Mouse (Mus musculus) bone marrow, adult 2 months (tissue): ENCODE measurements around the gene Adad2. TPM values are rescaled to one million over a fixed set of nuclear protein-coding genes. Genes with fewer than 3 reads are reported as not detected.

Experiments
- H3K27ac ChIP-seq: fragments of 200-500 bp; 2 replicates; pipeline ENCODE4 v1.5.1; 2012; ENCODE audit warnings: low read depth, mild to moderate bottlenecking, control low read depth, inconsistent platforms, low read length; ENCODE audit not compliant: control insufficient read depth, poor library complexity, insufficient read depth
- H3K4me1 ChIP-seq: fragments of 200-500 bp; 2 replicates; pipeline ENCODE4 v1.6.1; 2011; ENCODE audit warnings: low read length; ENCODE audit not compliant: control insufficient read depth, insufficient read depth
- H3K4me3 ChIP-seq: fragments of 200-500 bp; replicated peaks from 2 replicates; pipeline ENCODE3; 2011; ENCODE audit warnings: mild to moderate bottlenecking, low read depth, low read length, control low read depth; ENCODE audit not compliant: control insufficient read depth
- CTCF ChIP-seq: fragments of 200-500 bp; IDR thresholded peaks from 2 replicates; pipeline ENCODE4 v1.5.1; 2011; ENCODE audit warnings: low read length, control low read depth; ENCODE audit not compliant: control insufficient read depth, insufficient read depth
- POLR2A ChIP-seq: fragments of 200-500 bp; IDR thresholded peaks from 2 replicates; pipeline ENCODE4 v1.6.1; 2011; ENCODE audit warnings: low read depth, mild to moderate bottlenecking, control low read depth, low read length, borderline replicate concordance; ENCODE audit not compliant: control insufficient read depth
- WGBS: fragments of 180-500 bp; shearing (Covaris S2); methylation state at CpG from one replicate; pipeline ENCODE4 v1.1.7; 2018; 5-methylcytosine and 5-hydroxymethylcytosine counted together
- polyA plus RNA-seq: library from polyadenylated mRNA; stranded (reverse); fragments of >200 nt; gene quantifications from 2 replicates; pipeline ENCODE4 v1.2.4, GENCODE M21; 2011; ENCODE audit warnings: low replicate concordance; ENCODE audit not compliant: missing spikeins, insufficient read depth, insufficient read length

Gene Adad2
- polyA plus RNA-seq: not detected in 2 replicates

DNA sequence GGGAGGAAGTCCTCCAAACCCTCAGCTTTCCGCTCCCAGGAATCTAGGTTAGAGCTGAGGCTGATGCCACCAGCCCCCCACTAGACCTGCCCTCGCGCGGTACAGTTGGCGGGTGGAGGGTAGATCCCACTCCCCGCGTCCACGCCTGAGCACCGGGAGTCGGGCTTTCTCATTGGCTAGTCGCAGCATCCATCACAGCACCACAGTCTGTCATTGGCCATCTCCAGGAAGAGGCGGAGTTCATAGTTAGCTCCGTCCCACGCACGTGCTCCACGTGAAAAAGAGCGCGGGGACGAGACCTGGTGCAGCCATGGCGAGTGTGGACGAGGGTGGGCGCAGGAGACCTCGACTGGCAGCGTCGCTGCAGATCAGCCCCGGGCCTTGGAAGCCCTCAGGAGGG lies at the start of gene Adad2:
TSS of gene Adad2 (plus strand) at position 277 of the 400 bp plus-strand sequence.
- H3K4me3 ChIP-seq: no peak within 1 kb of the TSS
- TF ChIP-seq POLR2A (no peak), CTCF (no peak)
- no peak within 1 kb of the TSS for H3K27ac ChIP-seq
- H3K4me1 ChIP-seq: no peaks in the 10 kb centered on the region
- WGBS: 80% methylated on average over 26 of the region's 26 CpGs

DNA sequence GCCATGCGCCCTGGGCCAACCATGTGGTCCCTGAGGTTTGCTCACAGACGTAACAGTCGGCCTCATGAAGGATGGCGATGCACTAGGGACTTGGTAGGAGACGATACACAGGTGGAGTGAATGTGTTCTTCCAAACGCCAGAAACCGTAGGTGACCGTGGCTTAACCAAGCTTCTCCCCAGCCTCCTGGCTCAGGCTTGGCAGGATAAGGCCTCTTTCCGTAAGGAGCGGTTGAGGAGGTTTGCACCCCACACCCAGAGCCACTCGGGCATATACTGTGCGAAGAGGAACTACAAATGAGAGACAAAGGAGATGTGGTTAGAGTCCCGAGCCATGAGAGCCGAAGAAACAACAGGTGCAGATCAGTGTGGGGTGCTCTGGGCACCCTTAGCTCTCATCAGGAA lies 48.7 kb upstream of the Adad2 start:
- Histone ChIP-seq H3K4me1 (no peaks in the 10 kb centered on the region; the same call in 1 of the 2 replicates), H3K27ac (peak overlapping the region; percentile 79), H3K4me3 (no peak overlapping the region)
- no peak for TF ChIP-seq POLR2A
- TF ChIP-seq CTCF: no peak
- 77% methylated on average over 14 of the region's 14 CpGs for WGBS

DNA sequence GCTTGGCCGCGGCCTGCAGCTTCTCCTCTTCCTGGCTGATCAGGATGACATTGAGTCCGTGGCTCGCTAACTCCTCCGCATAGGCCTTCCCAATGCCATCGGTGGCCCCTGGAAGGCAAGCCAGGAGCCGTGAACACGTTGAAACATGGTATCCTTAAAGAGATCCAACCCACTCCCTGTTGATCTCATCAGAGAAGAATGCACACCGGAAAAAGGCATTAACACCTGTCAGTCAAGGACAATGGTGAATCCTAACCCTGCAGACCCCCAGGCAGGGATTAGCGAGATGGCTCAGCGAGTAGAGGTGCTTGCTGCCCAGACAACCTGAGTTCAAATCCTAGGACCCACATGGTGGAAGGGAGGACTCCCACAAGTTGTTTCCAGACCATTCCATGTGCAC lies 46.2 kb upstream of the Adad2 start:
- WGBS: 91% methylated on average over 11 of the region's 11 CpGs
- no peaks in the 10 kb centered on the region; the same call in 1 of the 2 replicates for H3K4me1 ChIP-seq
- no peak overlapping the region for H3K4me3 ChIP-seq
- no peak overlapping the region for H3K27ac ChIP-seq
- TF ChIP-seq POLR2A (no peak), CTCF (no peak)

DNA sequence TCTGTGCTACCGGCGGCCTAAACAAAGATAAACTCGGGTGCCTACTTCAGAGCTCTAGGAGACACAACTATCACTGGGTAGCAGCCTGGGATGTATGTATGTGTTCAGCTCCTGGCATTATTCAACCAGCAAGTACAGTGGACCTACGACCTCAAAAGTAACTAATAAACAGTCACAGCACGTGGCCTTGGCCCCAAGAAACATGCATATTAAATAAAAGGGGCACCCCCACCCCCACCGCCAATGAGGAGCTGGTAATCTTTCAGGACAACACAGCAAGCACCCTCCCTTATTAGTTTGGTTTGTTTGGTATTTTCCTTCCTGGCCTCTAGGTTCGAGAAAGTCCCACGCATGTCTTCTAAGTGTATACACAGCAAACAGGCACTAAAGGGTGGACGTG lies 44.3 kb upstream of the Adad2 start:
- H3K4me1 ChIP-seq: peaks cover 2% of the 10 kb centered on the region
- TF ChIP-seq POLR2A (no peak), CTCF (no peak)
- H3K4me3 ChIP-seq: no peak overlapping the region
- no peak overlapping the region for H3K27ac ChIP-seq
- 86% methylated on average over 9 of the region's 9 CpGs for WGBS

DNA sequence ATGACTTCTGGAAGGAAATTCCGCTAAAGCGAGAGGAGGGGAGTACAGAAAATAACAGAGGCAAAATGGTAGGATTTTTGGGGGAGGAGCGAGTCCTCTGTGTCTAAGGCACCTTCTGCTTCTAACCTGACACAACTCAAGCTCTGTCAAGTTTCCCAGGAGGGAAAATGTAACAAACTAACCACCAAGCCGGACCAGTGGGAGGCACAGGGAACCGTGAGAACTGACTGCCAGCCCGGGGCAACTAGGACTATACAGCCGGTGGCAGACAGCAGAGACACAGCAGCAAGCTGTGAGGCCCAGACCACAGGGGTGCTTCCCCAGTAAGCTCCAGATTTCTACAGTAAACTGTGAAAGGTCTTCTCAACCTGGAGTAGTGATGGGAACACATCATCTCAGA lies 43.6 kb upstream of the Adad2 start:
- H3K27ac ChIP-seq: no peak overlapping the region
- no peak overlapping the region for H3K4me3 ChIP-seq
- WGBS: 85% methylated on average over 7 of the region's 7 CpGs
- no peak for TF ChIP-seq POLR2A
- no peak for TF ChIP-seq CTCF
- H3K4me1 ChIP-seq: peaks cover 2% of the 10 kb centered on the region

DNA sequence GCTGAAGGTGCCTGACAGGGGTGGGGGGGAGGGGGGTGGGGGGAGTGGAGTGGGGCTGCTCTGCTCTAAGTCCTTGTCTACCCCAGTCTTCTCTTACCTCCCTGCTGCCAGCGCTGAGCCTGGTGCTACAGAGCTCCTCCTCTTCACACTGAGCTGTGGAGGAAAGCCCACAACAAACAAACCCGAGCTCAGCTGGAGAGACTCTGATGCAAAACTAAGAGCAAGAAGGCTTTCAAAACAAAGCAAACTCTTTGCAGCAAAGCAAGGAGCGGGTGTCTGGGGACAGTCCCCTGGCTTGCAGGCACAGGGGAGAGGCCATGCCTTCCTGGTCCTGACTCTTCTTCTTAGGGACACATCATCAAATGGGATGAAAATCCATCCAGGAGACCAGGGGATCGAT lies 42.7 kb upstream of the Adad2 start:
- Histone ChIP-seq H3K27ac (no peak overlapping the region), H3K4me1 (peaks cover 2% of the 10 kb centered on the region), H3K4me3 (no peak overlapping the region)
- 73% methylated on average over 4 of the region's 4 CpGs for WGBS
- TF ChIP-seq CTCF (no peak), POLR2A (no peak)

DNA sequence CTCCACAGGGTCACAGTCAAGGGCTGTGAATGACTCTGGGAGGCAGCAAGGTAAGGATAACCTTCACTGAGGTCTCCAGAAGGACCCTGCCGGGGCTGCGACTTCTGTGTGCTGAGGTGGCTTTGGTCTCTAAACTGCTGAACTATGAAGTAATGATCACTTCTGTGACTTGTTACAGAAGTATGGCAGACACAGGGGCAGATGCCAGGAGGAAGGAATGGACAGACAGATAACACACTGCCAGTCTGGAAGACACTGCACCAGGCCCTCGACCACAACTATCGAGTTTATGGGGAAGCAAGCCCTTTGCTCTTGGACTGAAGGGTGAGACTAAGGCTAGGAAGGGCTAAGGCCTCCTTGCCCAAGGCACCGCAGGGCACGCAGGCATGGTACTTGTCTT lies 41.4 kb upstream of the Adad2 start:
- Histone ChIP-seq H3K4me1 (peaks cover 3% of the 10 kb centered on the region), H3K27ac (peak overlapping the region; percentile 50; the same call in 1 of the 2 replicates), H3K4me3 (no peak overlapping the region)
- 55% methylated on average over 6 of the region's 6 CpGs for WGBS
- TF ChIP-seq CTCF (no peak), POLR2A (no peak)

DNA sequence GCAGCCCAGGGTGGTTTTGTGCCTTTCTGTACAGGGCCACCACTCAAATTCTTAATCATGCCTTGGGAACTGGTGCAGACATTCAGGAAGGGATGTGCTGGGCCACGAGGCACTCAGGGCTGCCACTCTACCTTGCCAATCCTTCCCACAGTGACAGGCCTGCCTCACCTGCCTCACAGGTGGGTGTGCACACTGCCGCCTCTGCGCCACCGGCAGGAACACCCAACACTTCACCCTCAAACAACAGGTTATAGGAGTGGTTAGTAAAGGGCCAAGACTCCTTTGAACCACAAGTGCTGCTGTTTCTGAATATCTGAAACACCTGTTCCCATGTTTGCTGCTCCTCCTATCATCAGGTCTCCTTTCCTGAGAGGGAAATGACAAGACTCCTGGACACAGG lies 40.1 kb upstream of the Adad2 start:
- peaks cover 3% of the 10 kb centered on the region for H3K4me1 ChIP-seq
- H3K27ac ChIP-seq: no peak overlapping the region
- TF ChIP-seq POLR2A (no peak), CTCF (no peak)
- H3K4me3 ChIP-seq: no peak overlapping the region
- WGBS: 78% methylated on average over 4 of the region's 4 CpGs
